Comparison of ENCODE assay signal across 8 mouse cellular contexts in the genomic region with DNA sequence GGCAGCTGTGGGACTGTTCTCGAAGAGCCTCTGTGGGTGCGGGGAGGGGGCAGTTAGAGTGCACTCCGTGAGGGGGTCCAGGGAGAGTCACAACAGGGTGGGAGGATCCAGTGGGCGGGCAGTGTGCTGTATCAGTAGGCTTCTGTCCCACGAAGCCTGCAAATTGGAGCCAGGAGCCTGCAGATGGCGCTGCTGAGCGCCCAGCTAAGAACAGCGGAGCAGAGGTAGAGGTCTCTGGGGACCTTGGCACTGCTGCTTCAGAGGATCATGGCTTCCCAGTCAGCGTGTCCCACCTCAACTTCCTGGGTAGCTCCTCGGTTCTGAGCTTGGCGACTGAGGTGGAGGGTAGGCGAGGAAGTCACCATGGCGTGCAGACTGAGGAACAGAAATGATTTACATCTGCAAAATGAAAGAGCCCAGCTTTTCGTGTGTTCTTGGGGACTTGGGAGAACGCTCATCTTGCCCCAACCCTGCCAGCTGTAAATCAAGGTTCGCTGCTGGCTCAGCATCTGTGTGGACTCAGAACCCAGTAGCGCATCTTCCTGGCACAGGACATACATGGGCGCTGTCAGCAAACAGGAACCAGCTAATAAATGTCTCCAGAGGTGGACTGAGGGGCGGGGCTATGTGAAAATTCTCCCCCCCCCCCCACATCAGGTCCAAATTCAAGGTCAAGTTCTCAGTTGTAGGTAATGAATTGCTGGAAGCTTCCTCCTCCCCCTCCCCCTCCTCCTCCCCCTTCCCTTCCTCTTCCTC. TPM values are rescaled to one million over a fixed set of nuclear protein-coding genes. Genes with fewer than 3 reads are reported as not detected.
DNase-seq lines count a peak whose midpoint lies in the region; ATAC-seq and TF ChIP-seq lines count a peak whose summit lies in the region.

No protein-coding gene starts in this region.

- WGBS in forebrain, embryonic 11.5 days = 25% methylated on average over 19 of the region's 19 CpGs
- WGBS in forebrain, embryonic 16.5 days = 26% methylated on average over 19 of the region's 19 CpGs
- WGBS in forebrain, postnatal 0 days = 33% methylated on average over 19 of the region's 19 CpGs
- 29% methylated on average over 19 of the region's 19 CpGs for WGBS in midbrain, embryonic 13.5 days

- no peak overlapping the region for H3K27ac ChIP-seq in forebrain, embryonic 11.5 days (ENCODE audit: low read depth, low read length)
- H3K27ac ChIP-seq in forebrain, embryonic 16.5 days (ENCODE audit: low read length) = no peak overlapping the region
- no peak overlapping the region for H3K27ac ChIP-seq in forebrain, postnatal 0 days (ENCODE audit: low read depth, low read length)
- no peak overlapping the region for H3K27ac ChIP-seq in midbrain, embryonic 13.5 days

- no peak overlapping the region for H3K4me2 ChIP-seq in forebrain, embryonic 11.5 days (ENCODE audit: low read depth, low read length, severe bottlenecking)
- H3K4me2 ChIP-seq in forebrain, embryonic 16.5 days (ENCODE audit: low read length) = no peak overlapping the region
- H3K4me2 ChIP-seq in forebrain, postnatal 0 days (ENCODE audit: low read depth) = no peak overlapping the region
- H3K4me2 ChIP-seq in midbrain, embryonic 13.5 days (replicated peaks) = peak overlapping the region; percentile 5; the same call in 1 of the 2 replicates

- ATAC-seq in forebrain, embryonic 11.5 days (replicated peaks; ENCODE audit: low FRiP score) = no peak
- ATAC-seq in forebrain, embryonic 16.5 days = no peak
- ATAC-seq in activated CD4-positive, CD25-positive, alpha-beta regulatory T cell, adult 4 months = peak; percentile 59
- ATAC-seq in forebrain, postnatal 0 days = no peak
- ATAC-seq in midbrain, embryonic 13.5 days = no peak

- H3K4me1 ChIP-seq in forebrain, embryonic 11.5 days (replicated peaks; ENCODE audit: control insufficient read depth, insufficient read depth, low read length) = no peaks in the 10 kb centered on the region; the same call in 1 of the 2 replicates
- no peaks in the 10 kb centered on the region; the same call in 1 of the 2 replicates for H3K4me1 ChIP-seq in forebrain, embryonic 16.5 days (replicated peaks; ENCODE audit: control insufficient read depth, insufficient read depth, low read length)
- H3K4me1 ChIP-seq in forebrain, postnatal 0 days (ENCODE audit: insufficient read depth) = no peaks in the 10 kb centered on the region
- H3K4me1 ChIP-seq in midbrain, embryonic 13.5 days (replicated peaks) = no peaks in the 10 kb centered on the region

- no peak overlapping the region for H3K4me3 ChIP-seq in forebrain, embryonic 11.5 days (ENCODE audit: low read depth, low read length)
- no peak overlapping the region for H3K4me3 ChIP-seq in forebrain, embryonic 16.5 days (replicated peaks; ENCODE audit: low read length)
- H3K4me3 ChIP-seq in forebrain, postnatal 0 days (ENCODE audit: low read depth, low read length) = no peak overlapping the region
- H3K4me3 ChIP-seq in midbrain, embryonic 13.5 days (replicated peaks) = no peak overlapping the region

- H3K27me3 ChIP-seq in forebrain, embryonic 11.5 days (ENCODE audit: control insufficient read depth, insufficient read depth, low read length) = no peaks in the 10 kb centered on the region
- H3K27me3 ChIP-seq in forebrain, embryonic 16.5 days (replicated peaks; ENCODE audit: control insufficient read depth, insufficient read depth, low read length) = no peaks in the 10 kb centered on the region
- H3K27me3 ChIP-seq in forebrain, postnatal 0 days (ENCODE audit: insufficient read depth, low read length) = no peaks in the 10 kb centered on the region; the same call in 1 of the 2 replicates
- no peaks in the 10 kb centered on the region; the same call in 1 of the 2 replicates for H3K27me3 ChIP-seq in midbrain, embryonic 13.5 days

- peak; percentile 78 for DNase-seq in forebrain, embryonic 11.5 days (ENCODE audit: low spot score)
- peak; percentile 66 for DNase-seq in forebrain, postnatal 0 days
- peak; percentile 31 to 49 for DNase-seq in kidney, postnatal 25 days
- DNase-seq in thymus, adult 18-20 months = peak; percentile 23 to 26
- DNase-seq in urinary bladder, postnatal 10 days (ENCODE audit: low spot score) = no peak

- peak; percentile 69 for TF ChIP-seq CTCF in forebrain, postnatal 0 days (IDR thresholded peaks at IDR 0.05; ENCODE audit: low read depth)

- H3K9me3 ChIP-seq in forebrain, embryonic 11.5 days (ENCODE audit: control insufficient read depth, low read length) = no peaks in the 10 kb centered on the region
- H3K9me3 ChIP-seq in forebrain, embryonic 16.5 days (ENCODE audit: control insufficient read depth, low read length) = no peaks in the 10 kb centered on the region
- H3K9me3 ChIP-seq in forebrain, postnatal 0 days (ENCODE audit: low read length) = no peaks in the 10 kb centered on the region
- H3K9me3 ChIP-seq in midbrain, embryonic 13.5 days = no peaks in the 10 kb centered on the region

- no peak overlapping the region for H3K9ac ChIP-seq in forebrain, embryonic 11.5 days (ENCODE audit: low read length)
- no peak overlapping the region for H3K9ac ChIP-seq in forebrain, embryonic 16.5 days (replicated peaks; ENCODE audit: low read depth, low read length)
- no peak overlapping the region for H3K9ac ChIP-seq in forebrain, postnatal 0 days
- H3K9ac ChIP-seq in midbrain, embryonic 13.5 days (replicated peaks) = no peak overlapping the region

- H3K36me3 ChIP-seq in forebrain, embryonic 11.5 days (ENCODE audit: control insufficient read depth, insufficient read depth, low read length) = no peaks in the 10 kb centered on the region
- H3K36me3 ChIP-seq in forebrain, embryonic 16.5 days (ENCODE audit: control insufficient read depth, insufficient read depth) = no peaks in the 10 kb centered on the region
- no peaks in the 10 kb centered on the region for H3K36me3 ChIP-seq in forebrain, postnatal 0 days (ENCODE audit: insufficient read depth)
- H3K36me3 ChIP-seq in midbrain, embryonic 13.5 days = no peaks in the 10 kb centered on the region

RNA-seq across cellular contexts. Expression of a gene that starts 32.5 kb away (rescaled TPM):
- polyA plus RNA-seq in forebrain, embryonic 11.5 days (2014; fragmentation: Nextera tagmentation; extraction: Ambion mirVana) = 59.0 and 66.7 TPM in 2 replicates
- 73.2 and 78.4 TPM in 2 replicates for polyA plus RNA-seq in forebrain, embryonic 16.5 days (2015; fragmentation: Nextera tagmentation; extraction: Ambion mirVana)
- polyA plus RNA-seq in activated CD4-positive, CD25-positive, alpha-beta regulatory T cell, adult 4 months (2017; shearing (Covaris generic)) = 100 to 1,000 TPM; 188 to 213 TPM
- 53.3 and 64.9 TPM in 2 replicates for total RNA-seq in forebrain, postnatal 0 days (2014; rRNA removed)
- polyA plus RNA-seq in forebrain, postnatal 0 days (2015; fragmentation: Nextera tagmentation; extraction: Ambion mirVana) = 75.0 and 84.9 TPM in 2 replicates
- 74.0 and 75.3 TPM in 2 replicates for polyA plus RNA-seq in midbrain, embryonic 13.5 days (2015; fragmentation: Nextera tagmentation; extraction: Ambion mirVana)

RNA-seq across cellular contexts. Expression of a gene that starts 39.8 kb away (rescaled TPM):
- polyA plus RNA-seq in forebrain, embryonic 11.5 days (2014; fragmentation: Nextera tagmentation; extraction: Ambion mirVana) = 332 and 356 TPM in 2 replicates
- 644 and 645 TPM in 2 replicates for polyA plus RNA-seq in forebrain, embryonic 16.5 days (2015; fragmentation: Nextera tagmentation; extraction: Ambion mirVana)
- polyA plus RNA-seq in activated CD4-positive, CD25-positive, alpha-beta regulatory T cell, adult 4 months (2017; shearing (Covaris generic)) = 100 to 1,000 TPM; 271 to 367 TPM
- 93.3 and 95.4 TPM in 2 replicates for total RNA-seq in forebrain, postnatal 0 days (2014; rRNA removed)
- 180 and 225 TPM in 2 replicates for polyA plus RNA-seq in forebrain, postnatal 0 days (2015; fragmentation: Nextera tagmentation; extraction: Ambion mirVana)
- polyA plus RNA-seq in midbrain, embryonic 13.5 days (2015; fragmentation: Nextera tagmentation; extraction: Ambion mirVana) = 601 and 620 TPM in 2 replicates

RNA-seq across cellular contexts. Expression of a gene that starts 48.4 kb away (rescaled TPM):
- 114 and 117 TPM in 2 replicates for polyA plus RNA-seq in forebrain, embryonic 11.5 days (2014; fragmentation: Nextera tagmentation; extraction: Ambion mirVana)
- polyA plus RNA-seq in forebrain, embryonic 16.5 days (2015; fragmentation: Nextera tagmentation; extraction: Ambion mirVana) = 201 and 205 TPM in 2 replicates
- 100 to 1,000 TPM; 555 to 571 TPM for polyA plus RNA-seq in activated CD4-positive, CD25-positive, alpha-beta regulatory T cell, adult 4 months (2017; shearing (Covaris generic))
- 165 and 174 TPM in 2 replicates for total RNA-seq in forebrain, postnatal 0 days (2014; rRNA removed)
- 200 and 248 TPM in 2 replicates for polyA plus RNA-seq in forebrain, postnatal 0 days (2015; fragmentation: Nextera tagmentation; extraction: Ambion mirVana)
- polyA plus RNA-seq in midbrain, embryonic 13.5 days (2015; fragmentation: Nextera tagmentation; extraction: Ambion mirVana) = 203 and 209 TPM in 2 replicates
